9 mouse cellular contexts compared by ENCODE assay signal in genomic region chr11:118517924-118518323, GRCm38 (mm10).
"Had no signal": no experiment of that assay in that cellular context is flagged by ENCODE, and none has a peak within 500 bp of the region (broad histone marks: within the 10 kb centered on the region; RNA-seq: fewer than 3 reads in every experiment).

No protein-coding gene starts in this region.

- DNase-seq: kidney, postnatal 36 days; layer of hippocampus, postnatal 36 days; liver, embryonic 13.5 days; lung, adult 2 months; retina, postnatal 1 day; right cerebral cortex, postnatal 25 days; thymus, adult 2 months; thymus, postnatal 14 days; thymus, postnatal 4 days had no signal
